Mouse (Mus musculus): Measurements from ENCODE around the gene Nxt2.
"Not testable (repeated sequence)": the region's sequence is repeated elsewhere in the genome, so short reads cannot be mapped to it uniquely, and the experiment has no call there.

The Nxt2 gene

GRCm38 (mm10) chrX:142226542-142226941, at the start of gene Nxt2:
Nxt2 (plus strand) TSS chrX:142226770.
- CTCF ChIA-PET, result no interaction called here

GRCm38 (mm10) chrX:142176981-142177380, 49.6 kb upstream of the Nxt2 start:
- CTCF ChIA-PET, result no interaction called here

- CTCF ChIA-PET, result no interaction called here
Measured at GRCm38 (mm10) chrX:142182026-142182425, 44.5 kb upstream of the Nxt2 start.

- CTCF ChIA-PET, result no interaction called here
Measured at GRCm38 (mm10) chrX:142189023-142189703, 37.4 kb upstream of the Nxt2 start.

- CTCF ChIA-PET, result no interaction called here
Measured at GRCm38 (mm10) chrX:142190355-142190754, 36.2 kb upstream of the Nxt2 start.

GRCm38 (mm10) chrX:142194420-142194819, 32.1 kb upstream of the Nxt2 start:
- CTCF ChIA-PET, result no interaction called here

- CTCF ChIA-PET, result no interaction called here
Measured at GRCm38 (mm10) chrX:142195551-142195950, 31.0 kb upstream of the Nxt2 start.

GRCm38 (mm10) chrX:142196831-142197230, 29.7 kb upstream of the Nxt2 start, which contains the start of gene Gucy2f:
Gucy2f (minus strand) TSS chrX:142196931.
- CTCF ChIA-PET, result interaction anchor here (0.5 kb wide), 1 partner anchor 486 kb away, joined by 6 read pairs; no protein-coding TSS in a partner anchor

- CTCF ChIA-PET, result no interaction called here
Measured at GRCm38 (mm10) chrX:142200295-142200694, 26.3 kb upstream of the Nxt2 start.

- CTCF ChIA-PET, result interaction anchor here (0.6 kb wide), 2 partner anchors 174 to 1657 kb away, joined by 3 to 4 read pairs; no protein-coding TSS in a partner anchor
Measured at GRCm38 (mm10) chrX:142227398-142228054, 956 bp downstream of the Nxt2 start.

- CTCF ChIA-PET, result interaction anchor here (0.6 kb wide), 2 partner anchors 173 to 1658 kb away, joined by 3 to 4 read pairs; no protein-coding TSS in a partner anchor
Measured at GRCm38 (mm10) chrX:142228055-142228768, 1.6 kb downstream of the Nxt2 start.

- CTCF ChIA-PET, result interaction anchor here (0.6 kb wide), 1 partner anchor 47 kb away, joined by 5 read pairs; no protein-coding TSS in a partner anchor
Measured at GRCm38 (mm10) chrX:142228769-142229158, 2.2 kb downstream of the Nxt2 start.

GRCm38 (mm10) chrX:142236146-142236545, 9.6 kb downstream of the Nxt2 start:
- CTCF ChIA-PET, result not testable (repeated sequence)

- CTCF ChIA-PET, result no interaction called here
Measured at GRCm38 (mm10) chrX:142237101-142237500, 10.5 kb downstream of the Nxt2 start.

GRCm38 (mm10) chrX:142245682-142246327, 19.2 kb downstream of the Nxt2 start:
- CTCF ChIA-PET, result no interaction called here

- CTCF ChIA-PET, result no interaction called here
Measured at GRCm38 (mm10) chrX:142250008-142250736, 23.6 kb downstream of the Nxt2 start.

GRCm38 (mm10) chrX:142276031-142276430, 49.5 kb downstream of the Nxt2 start:
- CTCF ChIA-PET, result interaction anchor here (0.6 kb wide), 1 partner anchor 47 kb away, joined by 5 read pairs; no protein-coding TSS in a partner anchor

GRCm38 (mm10) chrX:142276573-142276972, 50.0 kb downstream of the Nxt2 start:
- CTCF ChIA-PET, result no interaction called here

- CTCF ChIA-PET, result no interaction called here
Measured at GRCm38 (mm10) chrX:142285905-142286304, 59.3 kb downstream of the Nxt2 start.

Measured in spleen, embryonic (tissue).